Mouse (Mus musculus): Measurements from ENCODE around the gene Add1. TPM values are rescaled to one million over a fixed set of nuclear protein-coding genes. Genes with fewer than 3 reads are reported as not detected.
"Not testable (repeated sequence)": the region's sequence is repeated elsewhere in the genome, so short reads cannot be mapped to it uniquely, and the experiment has no call there.

Gene Add1
- polyA plus RNA-seq, 1 experiment from 2014 or later = 166 TPM

- H3K36me3 ChIP-seq (ENCODE audit: control insufficient read depth, insufficient read depth, low read length) = no peaks in the 10 kb centered on the region
- 33% methylated on average over 5 of the region's 5 CpGs for WGBS (ENCODE audit: insufficient replicate concordance)
- peak overlapping the region; percentile 19; the same call in 1 of the 2 replicates for H3K4me3 ChIP-seq (ENCODE audit: low read depth, low read length)
- H3K4me2 ChIP-seq = peak overlapping the region; percentile 60
- H3K4me1 ChIP-seq (ENCODE audit: control insufficient read depth, insufficient read depth, low read length) = peaks cover 18% of the 10 kb centered on the region
- H3K27me3 ChIP-seq (ENCODE audit: control insufficient read depth, insufficient read depth, low read length) = no peaks in the 10 kb centered on the region
- H3K9ac ChIP-seq (ENCODE audit: low read depth, low read length) = peak overlapping the region; percentile 60; the same call in 1 of the 2 replicates
- peak; percentile 28; the same call in 1 of the 2 replicates for ATAC-seq (replicated peaks; ENCODE audit: insufficient number of reproducible peaks, low FRiP score, low TSS enrichment)
- H3K9me3 ChIP-seq (replicated peaks; ENCODE audit: control insufficient read depth, low read length) = no peaks in the 10 kb centered on the region
- H3K27ac ChIP-seq (ENCODE audit: low read depth, low read length) = peak overlapping the region; percentile 91
Observed at GRCm38 (mm10) chr5:34582314-34582675, 8.8 kb downstream of the Add1 start.

- WGBS (ENCODE audit: insufficient replicate concordance) = 80% methylated on average over 5 of the region's 5 CpGs
- no peaks in the 10 kb centered on the region for H3K36me3 ChIP-seq (ENCODE audit: control insufficient read depth, insufficient read depth, low read length)
- no peaks in the 10 kb centered on the region for H3K27me3 ChIP-seq (ENCODE audit: control insufficient read depth, insufficient read depth, low read length)
- H3K9me3 ChIP-seq (replicated peaks; ENCODE audit: control insufficient read depth, low read length) = no peaks in the 10 kb centered on the region
- H3K9ac ChIP-seq (ENCODE audit: low read depth, low read length) = no peak overlapping the region
- ATAC-seq (replicated peaks; ENCODE audit: insufficient number of reproducible peaks, low FRiP score, low TSS enrichment) = no peak
- H3K4me3 ChIP-seq (ENCODE audit: low read depth, low read length) = no peak overlapping the region
- peaks cover 21% of the 10 kb centered on the region for H3K4me1 ChIP-seq (ENCODE audit: control insufficient read depth, insufficient read depth, low read length)
- no peak overlapping the region for H3K27ac ChIP-seq (ENCODE audit: low read depth, low read length)
- H3K4me2 ChIP-seq = no peak overlapping the region
Observed at GRCm38 (mm10) chr5:34585216-34585615, 11.8 kb downstream of the Add1 start.

- Histone ChIP-seq H3K4me2 (no peak overlapping the region), H3K4me1 (ENCODE audit: control insufficient read depth, insufficient read depth, low read length) (peaks cover 14% of the 10 kb centered on the region), H3K9me3 (replicated peaks; ENCODE audit: control insufficient read depth, low read length) (no peaks in the 10 kb centered on the region), H3K36me3 (ENCODE audit: control insufficient read depth, insufficient read depth, low read length) (peaks cover 2% of the 10 kb centered on the region; the same call in 1 of the 2 replicates), H3K27me3 (ENCODE audit: control insufficient read depth, insufficient read depth, low read length) (no peaks in the 10 kb centered on the region), H3K9ac (ENCODE audit: low read depth, low read length) (no peak overlapping the region), H3K4me3 (ENCODE audit: low read depth, low read length) (no peak overlapping the region), H3K27ac (ENCODE audit: low read depth, low read length) (no peak overlapping the region)
- ATAC-seq (replicated peaks; ENCODE audit: insufficient number of reproducible peaks, low FRiP score, low TSS enrichment) = no peak
- WGBS (ENCODE audit: insufficient replicate concordance) = 91% methylated on average over 5 of the region's 5 CpGs
Observed at GRCm38 (mm10) chr5:34587881-34588280, 14.4 kb downstream of the Add1 start.

GRCm38 (mm10) chr5:34590059-34590458, 16.6 kb downstream of the Add1 start:
- H3K9me3 ChIP-seq (replicated peaks; ENCODE audit: control insufficient read depth, low read length) = no peaks in the 10 kb centered on the region
- H3K9ac ChIP-seq (ENCODE audit: low read depth, low read length) = no peak overlapping the region
- no peaks in the 10 kb centered on the region for H3K27me3 ChIP-seq (ENCODE audit: control insufficient read depth, insufficient read depth, low read length)
- 36% methylated on average over 5 of the region's 5 CpGs for WGBS (ENCODE audit: insufficient replicate concordance)
- H3K4me1 ChIP-seq (ENCODE audit: control insufficient read depth, insufficient read depth, low read length) = peaks cover 4% of the 10 kb centered on the region; the same call in 1 of the 2 replicates
- H3K27ac ChIP-seq (ENCODE audit: low read depth, low read length) = no peak overlapping the region
- peaks cover 6% of the 10 kb centered on the region; the same call in 1 of the 2 replicates for H3K36me3 ChIP-seq (ENCODE audit: control insufficient read depth, insufficient read depth, low read length)
- ATAC-seq (replicated peaks; ENCODE audit: insufficient number of reproducible peaks, low FRiP score, low TSS enrichment) = no peak
- no peak overlapping the region for H3K4me2 ChIP-seq
- H3K4me3 ChIP-seq (ENCODE audit: low read depth, low read length) = no peak overlapping the region

GRCm38 (mm10) chr5:34590702-34591101, 17.2 kb downstream of the Add1 start:
- H3K9ac ChIP-seq (ENCODE audit: low read depth, low read length) = no peak overlapping the region
- no peak overlapping the region for H3K27ac ChIP-seq (ENCODE audit: low read depth, low read length)
- H3K4me1 ChIP-seq (ENCODE audit: control insufficient read depth, insufficient read depth, low read length) = peaks cover 4% of the 10 kb centered on the region; the same call in 1 of the 2 replicates
- WGBS (ENCODE audit: insufficient replicate concordance) = 79% methylated on average over 4 of the region's 4 CpGs
- H3K27me3 ChIP-seq (ENCODE audit: control insufficient read depth, insufficient read depth, low read length) = no peaks in the 10 kb centered on the region
- H3K9me3 ChIP-seq (replicated peaks; ENCODE audit: control insufficient read depth, low read length) = no peaks in the 10 kb centered on the region
- no peak overlapping the region for H3K4me3 ChIP-seq (ENCODE audit: low read depth, low read length)
- peaks cover 6% of the 10 kb centered on the region; the same call in 1 of the 2 replicates for H3K36me3 ChIP-seq (ENCODE audit: control insufficient read depth, insufficient read depth, low read length)
- no peak overlapping the region for H3K4me2 ChIP-seq
- no peak for ATAC-seq (replicated peaks; ENCODE audit: insufficient number of reproducible peaks, low FRiP score, low TSS enrichment)

GRCm38 (mm10) chr5:34591388-34592004, 18.0 kb downstream of the Add1 start:
- Histone ChIP-seq H3K4me2 (no peak overlapping the region), H3K36me3 (ENCODE audit: control insufficient read depth, insufficient read depth, low read length) (peaks cover 6% of the 10 kb centered on the region; the same call in 1 of the 2 replicates), H3K9ac (ENCODE audit: low read depth, low read length) (no peak overlapping the region), H3K27ac (ENCODE audit: low read depth, low read length) (no peak overlapping the region), H3K9me3 (replicated peaks; ENCODE audit: control insufficient read depth, low read length) (no peaks in the 10 kb centered on the region), H3K4me1 (ENCODE audit: control insufficient read depth, insufficient read depth, low read length) (peaks cover 4% of the 10 kb centered on the region; the same call in 1 of the 2 replicates), H3K27me3 (ENCODE audit: control insufficient read depth, insufficient read depth, low read length) (no peaks in the 10 kb centered on the region), H3K4me3 (ENCODE audit: low read depth, low read length) (no peak overlapping the region)
- ATAC-seq (replicated peaks; ENCODE audit: insufficient number of reproducible peaks, low FRiP score, low TSS enrichment) = no peak
- 86% methylated on average over 5 of the region's 5 CpGs for WGBS (ENCODE audit: insufficient replicate concordance)

- not testable (repeated sequence) for H3K27me3 ChIP-seq (ENCODE audit: control insufficient read depth, insufficient read depth, low read length); H3K36me3 ChIP-seq (ENCODE audit: control insufficient read depth, insufficient read depth, low read length)
- WGBS (ENCODE audit: insufficient replicate concordance) = 86% methylated on average over 5 of the region's 5 CpGs
Observed at GRCm38 (mm10) chr5:34592224-34592623, 18.8 kb downstream of the Add1 start.

GRCm38 (mm10) chr5:34592666-34593065, 19.2 kb downstream of the Add1 start:
- H3K4me2 ChIP-seq = no peak overlapping the region
- no peaks in the 10 kb centered on the region for H3K9me3 ChIP-seq (replicated peaks; ENCODE audit: control insufficient read depth, low read length)
- H3K36me3 ChIP-seq (ENCODE audit: control insufficient read depth, insufficient read depth, low read length) = peaks cover 6% of the 10 kb centered on the region; the same call in 1 of the 2 replicates
- H3K27ac ChIP-seq (ENCODE audit: low read depth, low read length) = no peak overlapping the region
- no peak overlapping the region for H3K9ac ChIP-seq (ENCODE audit: low read depth, low read length)
- 91% methylated on average over 6 of the region's 6 CpGs for WGBS (ENCODE audit: insufficient replicate concordance)
- H3K4me3 ChIP-seq (ENCODE audit: low read depth, low read length) = no peak overlapping the region
- no peak for ATAC-seq (replicated peaks; ENCODE audit: insufficient number of reproducible peaks, low FRiP score, low TSS enrichment)
- no peaks in the 10 kb centered on the region for H3K27me3 ChIP-seq (ENCODE audit: control insufficient read depth, insufficient read depth, low read length)
- H3K4me1 ChIP-seq (ENCODE audit: control insufficient read depth, insufficient read depth, low read length) = peaks cover 4% of the 10 kb centered on the region; the same call in 1 of the 2 replicates

More at GRCm38 (mm10) chr5:34592224-34592623, 18.8 kb downstream of the Add1 start:
- H3K27ac ChIP-seq (ENCODE audit: low read depth, low read length); H3K4me3 ChIP-seq (ENCODE audit: low read depth, low read length); H3K4me2 ChIP-seq; H3K4me1 ChIP-seq (ENCODE audit: control insufficient read depth, insufficient read depth, low read length); H3K9ac ChIP-seq (ENCODE audit: low read depth, low read length); ATAC-seq (replicated peaks; ENCODE audit: insufficient number of reproducible peaks, low FRiP score, low TSS enrichment); H3K9me3 ChIP-seq (replicated peaks; ENCODE audit: control insufficient read depth, low read length): not testable (repeated sequence)

All from heart, embryonic 11.5 days (tissue).